Mouse (Mus musculus) spleen, adult 2 months (tissue): ENCODE results near the gene Tmem151b. TPM values are rescaled to one million over a fixed set of nuclear protein-coding genes. Genes with fewer than 3 reads are reported as not detected.
A peak's percentile ranks its signal among the peaks of the same experiment; 100 is the strongest.

Experiments
- DNase-seq, 2 experiments: peaks; one replicate each; pipeline versions ENCODE4 v3.0.0 to v3.0.0-alpha.2; 2012 to 2021; ENCODE audit warnings: low spot score in 2 of 2, low read depth in 1 of 2
- H3K27ac ChIP-seq: fragments of 200-500 bp; 2 replicates; pipeline ENCODE4 v1.5.1; 2012; ENCODE audit warnings: low read length, inconsistent platforms; ENCODE audit not compliant: insufficient read depth
- H3K27me3 ChIP-seq: fragments of 200-500 bp; 2 replicates; pipeline ENCODE4 v1.6.1; 2012; ENCODE audit warnings: mild to moderate bottlenecking, moderate library complexity, low read length, inconsistent platforms; ENCODE audit not compliant: control insufficient read depth, insufficient read depth
- H3K36me3 ChIP-seq: fragments of 200-500 bp; 2 replicates; pipeline ENCODE4 v1.6.1; 2012; ENCODE audit warnings: mild to moderate bottlenecking, low read length, inconsistent platforms; ENCODE audit not compliant: control insufficient read depth, insufficient read depth
- H3K4me1 ChIP-seq: fragments of 200-500 bp; 2 replicates; pipeline ENCODE4 v1.6.1; 2011; ENCODE audit warnings: inconsistent platforms; ENCODE audit not compliant: control insufficient read depth, insufficient read depth, insufficient read length
- H3K4me3 ChIP-seq: fragments of 200-500 bp; 2 replicates; pipeline ENCODE4 v1.5.1; 2011; ENCODE audit warnings: mild to moderate bottlenecking, inconsistent platforms; ENCODE audit not compliant: insufficient read depth, insufficient read length; ENCODE audit errors: extremely low read depth
- CTCF ChIP-seq: fragments of 200-500 bp; IDR thresholded peaks from 2 replicates; pipeline ENCODE4 v1.5.1; 2011; ENCODE audit warnings: mild to moderate bottlenecking, inconsistent platforms; ENCODE audit not compliant: insufficient read depth, insufficient read length, insufficient replicate concordance; ENCODE audit errors: extremely low read depth
- POLR2A ChIP-seq: fragments of 200-500 bp; IDR thresholded peaks from 2 replicates; pipeline ENCODE4 v1.6.1; 2011; ENCODE audit warnings: low read depth, low read length, inconsistent platforms
- whole genome bisulfite sequencing: fragments of 180-500 bp; shearing (Covaris S2); methylation state at CpG from one replicate; pipeline ENCODE4 v1.1.7; 2018; 5-methylcytosine and 5-hydroxymethylcytosine counted together
- polyA plus RNA-seq: library from polyadenylated mRNA; depleted of rRNA; stranded (reverse); fragments of >200 nt; gene quantifications from 2 replicates; pipeline ENCODE4 v1.2.3, GENCODE M21; 2012

Gene Tmem151b
- polyA plus RNA-seq, 1 experiment: 2.3 TPM

GRCm38 (mm10) chr17:45563655-45564530, 14.4 kb upstream of the Tmem151b start, which contains the start of gene Slc35b2:
TSS of gene Slc35b2 (plus strand) at chr17:45563874.
- DNase-seq: peak in 1 of 2 experiments; percentile 85
- H3K27ac ChIP-seq: peak within 1 kb of the TSS; percentile 84
- no peaks in the 10 kb centered on the region for H3K27me3 ChIP-seq
- TF ChIP-seq CTCF (peak; percentile 83), POLR2A (peak; percentile 25)
- peak within 1 kb of the TSS; percentile 81 for H3K4me3 ChIP-seq
- peaks cover 42% of the 10 kb centered on the region for H3K36me3 ChIP-seq
- WGBS: under 1% methylated on average over 46 of the region's 61 CpGs
- peaks cover 5% of the 10 kb centered on the region for H3K4me1 ChIP-seq

- H3K4me3 ChIP-seq: no peak overlapping the region
- H3K27ac ChIP-seq: peak overlapping the region; percentile 84
- 42% methylated on average over 12 of the region's 12 CpGs for WGBS
- H3K36me3 ChIP-seq: peaks cover 42% of the 10 kb centered on the region
- TF ChIP-seq POLR2A (no peak), CTCF (no peak)
- no peaks in the 10 kb centered on the region for H3K27me3 ChIP-seq
- no peak for DNase-seq
- peaks cover 9% of the 10 kb centered on the region for H3K4me1 ChIP-seq
Observed at GRCm38 (mm10) chr17:45563216-45563615, 13.7 kb upstream of the Tmem151b start.

- Histone ChIP-seq H3K36me3 (peaks cover 28% of the 10 kb centered on the region), H3K4me1 (peaks cover 9% of the 10 kb centered on the region), H3K27ac (peak overlapping the region; percentile 76), H3K4me3 (no peak overlapping the region), H3K27me3 (no peaks in the 10 kb centered on the region)
- no peak for DNase-seq
- no peak for TF ChIP-seq CTCF
- TF ChIP-seq POLR2A: no peak
- WGBS: 74% methylated on average over 15 of the region's 15 CpGs
Observed at GRCm38 (mm10) chr17:45559732-45560525, 10.5 kb upstream of the Tmem151b start.

GRCm38 (mm10) chr17:45557998-45558862, 8.8 kb upstream of the Tmem151b start:
- WGBS: 11% methylated on average over 16 of the region's 16 CpGs

GRCm38 (mm10) chr17:45557246-45557824, 7.9 kb upstream of the Tmem151b start:
- TF ChIP-seq POLR2A: no peak
- TF ChIP-seq CTCF: no peak
- peak overlapping the region; percentile 89 for H3K27ac ChIP-seq
- H3K36me3 ChIP-seq: peaks cover 25% of the 10 kb centered on the region
- under 1% methylated on average over 7 of the region's 7 CpGs for WGBS
- DNase-seq: peak in 1 of 2 experiments; percentile 56
- H3K27me3 ChIP-seq: no peaks in the 10 kb centered on the region
- peak overlapping the region; percentile 97 for H3K4me3 ChIP-seq
- peaks cover 9% of the 10 kb centered on the region; the same call in 1 of the 2 replicates for H3K4me1 ChIP-seq

More at GRCm38 (mm10) chr17:45557998-45558862, 8.8 kb upstream of the Tmem151b start:
- TF ChIP-seq POLR2A: no peak
- no peak for TF ChIP-seq CTCF
- peaks cover 28% of the 10 kb centered on the region for H3K36me3 ChIP-seq
- peak in 1 of 2 experiments; percentile 58 for DNase-seq
- peaks cover 9% of the 10 kb centered on the region; the same call in 1 of the 2 replicates for H3K4me1 ChIP-seq
- H3K27me3 ChIP-seq: no peaks in the 10 kb centered on the region
- H3K27ac ChIP-seq: peak overlapping the region; percentile 89
- H3K4me3 ChIP-seq: peak overlapping the region; percentile 97
